Mouse (Mus musculus): ENCODE measurements around the gene Kmt2c. TPM values are rescaled to one million over a fixed set of nuclear protein-coding genes. Genes with fewer than 3 reads are reported as not detected.

The Kmt2c gene
- polyA plus RNA-seq, 1 experiment = 137 TPM

GRCm38 (mm10) chr5:25437508-25437907 is 61.1 kb downstream of the Kmt2c start:
- TF ChIP-seq CTCF (IDR thresholded peaks at IDR 0.05; ENCODE audit: insufficient read depth, low read depth, low read length) (no peak), POLR2A (IDR thresholded peaks at IDR 0.05; ENCODE audit: insufficient read depth, low read depth, low read length) (no peak)
- Histone ChIP-seq H3K4me1 (ENCODE audit: control insufficient read depth, insufficient read depth, low read length) (no peaks in the 10 kb centered on the region), H3K4me3 (ENCODE audit: insufficient read depth, low read depth, low read length) (no peak overlapping the region), H3K27ac (ENCODE audit: insufficient read depth, low read depth, low read length) (no peak overlapping the region)
- 95% methylated on average over 1 of the region's 1 CpGs for WGBS

- 6% methylated on average over 3 of the region's 3 CpGs for WGBS
- TF ChIP-seq CTCF (IDR thresholded peaks at IDR 0.05; ENCODE audit: insufficient read depth, low read depth, low read length) (no peak), POLR2A (IDR thresholded peaks at IDR 0.05; ENCODE audit: insufficient read depth, low read depth, low read length) (no peak)
- H3K4me3 ChIP-seq (ENCODE audit: insufficient read depth, low read depth, low read length) = no peak overlapping the region
Measured at GRCm38 (mm10) chr5:25436081-25436480, 62.5 kb downstream of the Kmt2c start.

GRCm38 (mm10) chr5:25422576-25422975 is 76.0 kb downstream of the Kmt2c start:
- Histone ChIP-seq H3K4me3 (ENCODE audit: insufficient read depth, low read depth, low read length) (no peak overlapping the region), H3K27ac (ENCODE audit: insufficient read depth, low read depth, low read length) (no peak overlapping the region), H3K4me1 (ENCODE audit: control insufficient read depth, insufficient read depth, low read length) (no peaks in the 10 kb centered on the region; the same call in 1 of the 2 replicates)
- WGBS = 64% methylated on average over 1 of the region's 1 CpGs
- TF ChIP-seq POLR2A (IDR thresholded peaks at IDR 0.05; ENCODE audit: insufficient read depth, low read depth, low read length) (no peak), CTCF (IDR thresholded peaks at IDR 0.05; ENCODE audit: insufficient read depth, low read depth, low read length) (no peak)

More at GRCm38 (mm10) chr5:25436081-25436480, 62.5 kb downstream of the Kmt2c start:
- Histone ChIP-seq H3K4me1 (ENCODE audit: control insufficient read depth, insufficient read depth, low read length) (no peaks in the 10 kb centered on the region), H3K27ac (ENCODE audit: insufficient read depth, low read depth, low read length) (no peak overlapping the region)

GRCm38 (mm10) chr5:25420601-25421000 is 78.0 kb downstream of the Kmt2c start:
- H3K4me3 ChIP-seq (ENCODE audit: insufficient read depth, low read depth, low read length) = no peak overlapping the region
- TF ChIP-seq CTCF (IDR thresholded peaks at IDR 0.05; ENCODE audit: insufficient read depth, low read depth, low read length) (no peak), POLR2A (IDR thresholded peaks at IDR 0.05; ENCODE audit: insufficient read depth, low read depth, low read length) (no peak)
- WGBS = 24% methylated on average over 3 of the region's 3 CpGs
- H3K4me1 ChIP-seq (ENCODE audit: control insufficient read depth, insufficient read depth, low read length) = no peaks in the 10 kb centered on the region
- no peak overlapping the region for H3K27ac ChIP-seq (ENCODE audit: insufficient read depth, low read depth, low read length)

GRCm38 (mm10) chr5:25415382-25415781 is 83.2 kb downstream of the Kmt2c start:
- Histone ChIP-seq H3K27ac (ENCODE audit: insufficient read depth, low read depth, low read length) (no peak overlapping the region), H3K4me3 (ENCODE audit: insufficient read depth, low read depth, low read length) (no peak overlapping the region), H3K4me1 (ENCODE audit: control insufficient read depth, insufficient read depth, low read length) (no peaks in the 10 kb centered on the region)
- TF ChIP-seq CTCF (IDR thresholded peaks at IDR 0.05; ENCODE audit: insufficient read depth, low read depth, low read length) (no peak), POLR2A (IDR thresholded peaks at IDR 0.05; ENCODE audit: insufficient read depth, low read depth, low read length) (no peak)

GRCm38 (mm10) chr5:25396727-25397126 is 101.9 kb downstream of the Kmt2c start:
- no peak for TF ChIP-seq POLR2A (IDR thresholded peaks at IDR 0.05; ENCODE audit: insufficient read depth, low read depth, low read length)
- no peak for TF ChIP-seq CTCF (IDR thresholded peaks at IDR 0.05; ENCODE audit: insufficient read depth, low read depth, low read length)
- 96% methylated on average over 2 of the region's 2 CpGs for WGBS
- Histone ChIP-seq H3K4me1 (ENCODE audit: control insufficient read depth, insufficient read depth, low read length) (no peaks in the 10 kb centered on the region), H3K4me3 (ENCODE audit: insufficient read depth, low read depth, low read length) (no peak overlapping the region), H3K27ac (ENCODE audit: insufficient read depth, low read depth, low read length) (no peak overlapping the region)

GRCm38 (mm10) chr5:25392655-25393054 is 105.9 kb downstream of the Kmt2c start:
- Histone ChIP-seq H3K4me1 (ENCODE audit: control insufficient read depth, insufficient read depth, low read length) (no peaks in the 10 kb centered on the region), H3K4me3 (ENCODE audit: insufficient read depth, low read depth, low read length) (no peak overlapping the region), H3K27ac (ENCODE audit: insufficient read depth, low read depth, low read length) (no peak overlapping the region)
- WGBS = 88% methylated on average over 2 of the region's 2 CpGs
- no peak for TF ChIP-seq CTCF (IDR thresholded peaks at IDR 0.05; ENCODE audit: insufficient read depth, low read depth, low read length)
- TF ChIP-seq POLR2A (IDR thresholded peaks at IDR 0.05; ENCODE audit: insufficient read depth, low read depth, low read length) = no peak

GRCm38 (mm10) chr5:25383581-25383980 is 115.0 kb downstream of the Kmt2c start:
- H3K4me3 ChIP-seq (ENCODE audit: insufficient read depth, low read depth, low read length) = no peak overlapping the region
- WGBS = 74% methylated on average over 11 of the region's 11 CpGs
- H3K4me1 ChIP-seq (ENCODE audit: control insufficient read depth, insufficient read depth, low read length) = peaks cover 3% of the 10 kb centered on the region; the same call in 1 of the 2 replicates
- TF ChIP-seq POLR2A (IDR thresholded peaks at IDR 0.05; ENCODE audit: insufficient read depth, low read depth, low read length) = no peak
- TF ChIP-seq CTCF (IDR thresholded peaks at IDR 0.05; ENCODE audit: insufficient read depth, low read depth, low read length) = no peak
- H3K27ac ChIP-seq (ENCODE audit: insufficient read depth, low read depth, low read length) = no peak overlapping the region

GRCm38 (mm10) chr5:25379188-25379587 is 119.4 kb downstream of the Kmt2c start:
- no peak overlapping the region for H3K27ac ChIP-seq (ENCODE audit: insufficient read depth, low read depth, low read length)
- peaks cover 3% of the 10 kb centered on the region; the same call in 1 of the 2 replicates for H3K4me1 ChIP-seq (ENCODE audit: control insufficient read depth, insufficient read depth, low read length)
- TF ChIP-seq CTCF (IDR thresholded peaks at IDR 0.05; ENCODE audit: insufficient read depth, low read depth, low read length) = no peak
- TF ChIP-seq POLR2A (IDR thresholded peaks at IDR 0.05; ENCODE audit: insufficient read depth, low read depth, low read length) = no peak
- no peak overlapping the region for H3K4me3 ChIP-seq (ENCODE audit: insufficient read depth, low read depth, low read length)

GRCm38 (mm10) chr5:25368420-25368819 is 130.2 kb downstream of the Kmt2c start:
- Histone ChIP-seq H3K27ac (ENCODE audit: insufficient read depth, low read depth, low read length) (no peak overlapping the region), H3K4me3 (ENCODE audit: insufficient read depth, low read depth, low read length) (no peak overlapping the region), H3K4me1 (ENCODE audit: control insufficient read depth, insufficient read depth, low read length) (no peaks in the 10 kb centered on the region)
- no peak for TF ChIP-seq CTCF (IDR thresholded peaks at IDR 0.05; ENCODE audit: insufficient read depth, low read depth, low read length)
- no peak for TF ChIP-seq POLR2A (IDR thresholded peaks at IDR 0.05; ENCODE audit: insufficient read depth, low read depth, low read length)
- 98% methylated on average over 2 of the region's 2 CpGs for WGBS

Data from olfactory bulb, adult 2 months (tissue).